8 mouse cellular contexts compared by ENCODE assay signal in the genomic region with DNA sequence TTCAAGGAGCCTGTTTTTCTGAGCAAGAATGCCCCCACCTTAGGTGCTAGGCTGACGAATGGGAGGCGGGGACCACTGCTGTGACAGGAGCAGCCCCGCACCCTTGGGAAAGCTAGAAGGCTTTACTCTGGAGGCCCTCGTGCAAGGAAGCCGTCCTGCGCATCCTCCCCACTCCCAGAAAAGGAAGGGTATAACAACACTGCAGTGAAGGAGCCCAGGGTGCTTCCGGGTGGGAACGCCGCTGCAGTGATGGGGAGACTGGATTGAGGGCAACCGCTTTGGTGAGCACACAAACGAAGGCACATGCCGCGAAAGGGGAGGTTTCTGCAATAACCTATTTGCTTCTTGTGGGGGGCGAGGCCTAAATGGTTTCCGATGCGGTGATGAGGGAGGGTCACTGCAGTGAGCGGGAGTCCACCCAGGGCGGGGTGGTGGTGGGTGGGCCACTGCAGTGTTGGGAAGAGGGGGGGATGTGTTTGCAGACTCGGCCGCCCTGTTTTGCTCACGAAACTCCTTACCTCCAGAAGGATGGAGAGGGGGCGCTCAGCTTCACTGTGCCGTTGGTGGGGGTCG. TPM values are rescaled to one million over a fixed set of nuclear protein-coding genes. Genes with fewer than 3 reads are reported as not detected.
DNase-seq lines count a peak whose midpoint lies in the region; ATAC-seq lines count a peak whose summit lies in the region.

A gene (plus strand): TSS at position 106 of the 573 bp plus-strand sequence.

- DNase-seq in kidney, postnatal 4 days: peak; percentile 19 to 20
- no peak for DNase-seq in kidney, postnatal 36 days
- DNase-seq in frontal cortex, postnatal 36 days (ENCODE audit: low spot score in 2 of 2): peak; percentile 45 to 55
- DNase-seq in right cerebral cortex, postnatal 4 days: peak; percentile 53
- no peak for DNase-seq in spleen, adult 18-20 months
- DNase-seq in gastrocnemius, adult 8-10 months (ENCODE audit: low spot score in 2 of 2): no peak

- no peak within 1 kb of the TSS for H3K27ac ChIP-seq in limb, embryonic 15.5 days

- H3K4me2 ChIP-seq in limb, embryonic 15.5 days: peak within 1 kb of the TSS; percentile 94

- no peaks in the 10 kb centered on the region for H3K9me3 ChIP-seq in limb, embryonic 15.5 days

- 2% methylated on average over 24 of the region's 24 CpGs for WGBS in limb, embryonic 15.5 days

- peaks cover 61% of the 10 kb centered on the region for H3K27me3 ChIP-seq in limb, embryonic 15.5 days

- peaks cover 23% of the 10 kb centered on the region for H3K4me1 ChIP-seq in limb, embryonic 15.5 days

- H3K4me3 ChIP-seq in limb, embryonic 15.5 days: peak within 1 kb of the TSS; percentile 52

- no peaks in the 10 kb centered on the region for H3K36me3 ChIP-seq in limb, embryonic 15.5 days

- H3K9ac ChIP-seq in limb, embryonic 15.5 days: peak within 1 kb of the TSS; percentile 21

- ATAC-seq in common myeloid progenitor, adult 5-6 weeks (replicated peaks; ENCODE audit: low read depth, poor library complexity, severe bottlenecking): peak; percentile 4; the same call in 1 of the 2 replicates
- peak; percentile 69 for ATAC-seq in limb, embryonic 15.5 days (ENCODE audit: insufficient number of reproducible peaks, low FRiP score, low TSS enrichment, low read depth)

RNA-seq across cellular contexts. Expression of the gene that starts here (rescaled TPM):
- not detected in 2 replicates for total RNA-seq in common myeloid progenitor, adult 5-6 weeks (2017)
- 0.55 and 0.60 TPM in 2 replicates for polyA plus RNA-seq in limb, embryonic 15.5 days (2015; fragmentation: Nextera tagmentation; extraction: Ambion mirVana)
- under 1 TPM in 1 of 4 experiments, not detected in 3; 0.13 TPM for total RNA-seq in gastrocnemius, adult 8-10 months (2022)

Comparison
In these comparisons a context has a peak if more than half of its experiments do, and no peak if none do; other contexts are left out.
1. DNase-seq: peak in kidney, postnatal 4 days (2 of 2), frontal cortex, postnatal 36 days (2 of 2) and right cerebral cortex, postnatal 4 days (single experiment); none in kidney, postnatal 36 days (0 of 2), spleen, adult 18-20 months (0 of 2) and gastrocnemius, adult 8-10 months (0 of 2).
2. Peak in ATAC-seq in common myeloid progenitor, adult 5-6 weeks; RNA of the gene not detected or under 1 TPM.
3. Peak in ATAC-seq, H3K4me3 ChIP-seq, H3K9ac ChIP-seq and H3K4me2 ChIP-seq in limb, embryonic 15.5 days; RNA of the gene not detected or under 1 TPM.